Mouse (Mus musculus) gastrocnemius, postnatal 4 days (tissue): ENCODE results near the gene Irf2bp1. TPM values are rescaled to one million over a fixed set of nuclear protein-coding genes. Genes with fewer than 3 reads are reported as not detected.

ENCODE experiments used
- DNase-seq, 2 experiments: peaks; one replicate each; pipeline ENCODE4 v3.0.0; 2021 to 2022; ENCODE audit warnings: low spot score in 2 of 2, mixed read lengths in 2 of 2
- total RNA-seq, 2 experiments: library from RNA; stranded (reverse); gene quantifications; 2 replicates each; pipeline ENCODE4 v1.2.3; 2021

Irf2bp1 gene
- total RNA-seq, 2 experiments from 2014 or later, result 36.6 to 38.1 TPM

- no peak for DNase-seq
These were observed 5.0 kb upstream of the Irf2bp1 start for GRCm38 (mm10) chr7:18998835-18999234.

DNA sequence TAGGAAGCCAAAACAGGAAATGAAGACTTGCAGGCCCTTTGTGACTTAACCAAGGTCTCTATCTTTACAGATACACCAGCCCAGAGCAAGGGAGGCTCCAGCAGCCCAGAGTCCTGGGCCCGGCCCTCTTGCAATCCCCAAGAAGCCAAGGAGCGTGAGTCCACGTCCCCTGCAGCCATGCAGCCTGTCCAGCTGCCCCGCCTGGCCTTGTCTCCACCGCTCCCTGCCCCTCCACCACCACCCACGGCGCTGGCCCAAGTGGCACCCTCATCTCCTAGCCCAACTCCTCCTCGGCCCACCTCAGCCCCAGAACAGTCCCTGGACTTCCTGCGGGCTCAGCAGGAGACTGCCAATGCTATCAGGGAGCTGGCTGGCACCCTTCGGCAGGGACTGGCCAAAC is 3.4 kb upstream of the Irf2bp1 start:
- DNase-seq, result no peak

DNA sequence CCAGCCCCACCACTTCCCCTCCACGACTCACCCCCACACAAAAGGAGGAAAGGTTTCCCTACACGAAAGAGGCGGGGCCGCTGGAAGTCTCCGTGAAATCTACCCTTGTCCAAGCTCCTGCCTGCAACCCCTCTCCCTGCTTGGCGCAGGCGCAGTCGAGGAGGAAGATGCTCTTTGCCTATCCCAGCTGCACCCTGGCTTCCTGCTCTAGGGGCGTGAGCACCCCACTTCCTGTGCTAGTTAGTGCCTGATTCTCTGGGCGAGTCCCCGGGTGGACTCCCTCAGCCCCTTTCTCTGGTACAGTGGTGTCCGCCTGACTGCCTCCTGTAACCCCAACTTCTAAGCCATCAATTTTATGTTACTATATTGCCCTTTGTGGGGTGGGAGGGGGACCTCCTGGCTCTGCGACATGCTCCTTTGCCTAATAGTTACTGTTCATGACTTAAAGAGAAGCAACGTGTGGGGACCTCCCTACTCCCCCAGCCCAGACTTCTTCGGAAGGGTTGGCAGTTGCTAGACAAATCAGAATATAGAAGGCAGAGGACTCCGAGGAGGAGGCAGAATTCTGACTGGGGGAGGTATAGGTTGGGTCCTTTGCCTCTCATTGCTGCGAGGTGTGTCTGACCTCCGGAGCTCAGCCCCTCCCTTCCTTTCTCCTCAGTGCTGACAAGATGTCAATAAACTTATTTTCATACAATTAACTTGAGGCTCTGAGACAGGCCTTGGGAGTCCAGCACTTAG is 2.6 kb upstream of the Irf2bp1 start:
- peak in 1 of 2 experiments; percentile 56 for DNase-seq

- no peak for DNase-seq
These were observed 2.1 kb upstream of the Irf2bp1 start for GRCm38 (mm10) chr7:19001807-19002085.

DNA sequence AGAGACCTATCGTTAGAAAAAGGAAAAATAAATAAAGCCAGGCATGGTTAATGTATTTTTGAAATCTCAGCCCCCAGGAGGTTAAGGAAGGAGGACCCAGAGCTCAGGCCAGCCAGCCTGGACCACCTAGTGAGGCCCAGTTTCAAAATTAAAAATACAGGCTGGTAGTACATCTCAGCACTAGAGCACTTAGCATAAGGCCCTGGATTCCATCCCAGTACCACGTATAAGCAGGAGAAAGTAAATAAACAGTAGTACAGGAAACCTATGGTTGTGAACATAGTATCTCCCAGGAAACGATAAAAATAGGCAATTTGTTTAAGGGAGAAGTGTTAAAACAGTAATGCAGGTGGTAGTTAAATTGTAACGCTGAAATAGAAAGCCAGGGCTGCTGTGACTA is 1.7 kb upstream of the Irf2bp1 start:
- DNase-seq, result no peak

DNA sequence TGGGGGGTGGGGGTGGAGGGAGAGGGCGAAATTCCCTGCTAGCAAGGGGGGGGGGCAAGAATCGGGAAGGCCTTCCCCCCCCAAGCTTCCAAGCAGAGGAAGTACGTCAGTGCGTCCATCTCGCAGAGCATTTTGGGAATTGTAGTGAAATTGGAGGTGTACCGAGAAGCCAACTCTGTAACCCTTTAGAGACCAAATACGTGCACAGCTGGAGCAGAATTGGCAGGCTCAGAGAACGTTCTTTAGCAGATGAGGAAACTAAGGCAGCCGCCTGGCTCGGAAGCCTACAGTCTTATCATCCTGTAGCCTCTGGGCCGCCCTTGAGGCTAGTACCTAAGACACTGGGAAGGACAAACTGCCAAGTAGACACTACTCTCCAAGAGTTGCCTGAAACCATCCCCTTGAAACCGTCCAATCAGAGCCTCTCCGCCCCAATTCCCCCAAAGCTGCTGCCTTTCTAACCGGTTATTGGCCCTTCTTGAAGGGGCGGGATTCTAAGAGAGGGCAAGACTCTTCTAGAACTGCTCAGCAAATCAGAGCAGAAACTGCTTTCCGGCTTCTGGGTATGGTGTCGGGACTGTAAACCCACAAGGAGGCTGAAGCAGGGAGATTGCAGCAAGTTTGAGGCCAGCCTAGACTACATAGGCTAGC is 871 bp upstream of the Irf2bp1 start:
- DNase-seq, result peak; percentile 40 to 65

- peak; percentile 45 to 60 for DNase-seq
These were observed 811 bp downstream of the Irf2bp1 start for GRCm38 (mm10) chr7:19004631-19005079.

DNA sequence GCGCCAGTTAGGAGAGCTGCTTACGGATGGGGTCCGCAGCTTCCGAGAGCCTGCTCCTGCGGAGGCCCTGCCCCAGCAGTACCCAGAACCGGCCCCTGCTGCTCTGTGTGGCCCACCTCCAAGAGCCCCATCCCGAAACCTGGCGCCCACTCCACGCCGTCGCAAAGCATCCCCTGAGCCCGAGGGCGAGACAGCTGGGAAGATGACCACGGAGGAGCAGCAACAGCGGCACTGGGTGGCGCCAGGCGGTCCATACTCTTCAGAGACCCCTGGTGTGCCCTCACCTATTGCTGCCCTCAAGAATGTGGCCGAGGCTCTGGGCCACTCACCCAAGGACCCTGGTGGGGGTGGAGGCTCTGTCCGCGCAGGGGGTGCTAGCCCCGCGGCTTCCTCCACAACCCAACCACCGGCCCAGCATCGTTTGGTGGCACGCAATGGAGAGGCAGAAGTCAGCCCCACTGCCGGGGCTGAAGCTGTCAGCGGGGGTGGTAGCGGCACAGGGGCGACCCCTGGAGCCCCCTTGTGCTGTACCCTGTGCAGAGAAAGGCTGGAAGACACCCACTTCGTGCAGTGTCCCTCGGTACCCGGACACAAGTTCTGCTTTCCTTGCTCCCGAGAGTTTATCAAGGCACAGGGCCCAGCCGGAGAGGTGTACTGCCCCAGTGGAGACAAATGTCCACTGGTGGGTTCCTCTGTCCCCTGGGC is 1.7 kb downstream of the Irf2bp1 start:
- DNase-seq, result peak in 1 of 2 experiments; percentile 26

DNA sequence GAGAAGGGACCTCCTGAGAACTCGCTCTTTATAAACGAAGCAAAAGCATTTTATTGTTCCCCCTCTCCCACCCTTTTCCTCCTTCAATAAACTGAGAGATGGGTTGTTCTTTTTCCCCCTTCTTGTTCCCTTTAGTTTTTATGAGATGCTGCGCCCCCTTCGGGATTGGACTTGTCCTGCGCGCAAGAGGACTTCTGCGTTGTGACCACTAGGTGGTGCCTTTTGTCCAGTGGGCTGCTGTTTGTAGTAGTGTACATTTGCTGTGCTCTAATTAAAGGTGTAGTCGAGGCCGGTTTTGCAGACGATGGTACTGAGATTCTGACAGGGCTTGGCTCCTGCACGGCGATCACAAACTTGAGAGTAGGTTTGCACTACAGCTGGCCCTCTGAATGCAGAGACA is 2.6 kb downstream of the Irf2bp1 start:
- DNase-seq, result peak; percentile 60 to 83

GRCm38 (mm10) chr7:19007026-19007977 is 3.5 kb downstream of the Irf2bp1 start:
- no peak for DNase-seq

DNA sequence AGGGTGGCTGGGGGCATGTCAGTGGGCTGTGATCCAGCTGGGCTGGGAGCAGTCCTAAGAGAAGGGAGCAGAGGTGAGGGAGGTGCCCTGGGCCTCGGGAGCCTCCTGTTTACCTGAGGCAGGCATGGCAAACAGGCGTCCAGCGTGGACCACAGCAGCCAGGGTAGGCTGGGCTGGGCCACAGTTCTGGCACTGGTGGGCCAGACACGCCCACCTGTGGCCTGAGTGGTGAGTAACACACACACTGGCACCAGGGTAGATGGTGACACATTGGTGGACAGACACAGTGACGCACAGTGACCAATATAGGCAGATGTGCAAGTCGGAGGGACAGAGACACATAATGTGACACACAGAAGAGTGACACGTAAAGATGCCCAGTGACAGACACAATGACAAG is 6.7 kb downstream of the Irf2bp1 start:
- no peak for DNase-seq

GRCm38 (mm10) chr7:19012025-19012621 is 8.3 kb downstream of the Irf2bp1 start:
- peak in 1 of 2 experiments; percentile 50 for DNase-seq

DNA sequence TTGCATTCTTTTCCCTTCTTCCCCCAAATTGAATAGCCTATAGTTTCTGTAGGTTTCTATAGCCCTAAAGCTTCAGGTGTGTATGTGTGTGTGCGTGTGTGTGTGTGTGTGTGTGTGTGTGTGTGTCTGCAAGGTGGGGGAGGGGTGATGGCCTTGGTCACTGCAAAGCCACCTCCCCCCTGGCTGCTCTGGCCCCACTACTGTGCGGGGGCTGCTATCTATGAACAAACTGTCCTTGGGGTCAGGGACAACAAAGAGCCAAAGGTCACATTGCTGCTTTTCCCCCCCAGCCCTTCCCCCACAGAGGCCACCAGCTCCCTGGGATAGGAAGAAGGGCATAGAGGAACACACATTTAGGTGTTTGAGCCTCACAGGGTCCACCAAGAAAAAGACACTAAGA is 9.0 kb downstream of the Irf2bp1 start:
- DNase-seq, result no peak

GRCm38 (mm10) chr7:19014452-19014851 is 10.6 kb downstream of the Irf2bp1 start:
- no peak for DNase-seq

GRCm38 (mm10) chr7:19016042-19016441 is 12.2 kb downstream of the Irf2bp1 start:
- no peak for DNase-seq

DNA sequence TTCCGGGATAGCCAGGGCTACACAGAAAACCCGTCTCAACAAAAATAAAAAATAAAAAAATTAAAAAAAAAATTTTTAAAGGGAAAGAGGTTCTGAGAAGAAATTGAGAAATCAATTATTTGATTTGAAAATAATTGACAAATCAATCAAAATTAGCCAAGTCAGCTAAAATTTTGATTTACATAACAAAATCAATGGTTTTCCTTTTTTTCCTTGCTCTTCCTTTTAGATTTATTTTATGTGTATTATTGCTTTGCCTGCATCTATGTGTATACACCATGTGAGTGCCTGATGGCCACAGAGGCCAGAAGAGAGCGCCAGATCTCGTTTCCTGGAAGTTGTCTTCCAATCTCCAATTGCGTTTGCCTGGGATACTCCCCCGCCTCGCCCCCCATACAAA is 14.1 kb downstream of the Irf2bp1 start:
- no peak for DNase-seq

- no peak for DNase-seq
These were observed 17.2 kb downstream of the Irf2bp1 start for GRCm38 (mm10) chr7:19021048-19021447.

GRCm38 (mm10) chr7:19022189-19022958 is 18.5 kb downstream of the Irf2bp1 start:
- no peak for DNase-seq

DNA sequence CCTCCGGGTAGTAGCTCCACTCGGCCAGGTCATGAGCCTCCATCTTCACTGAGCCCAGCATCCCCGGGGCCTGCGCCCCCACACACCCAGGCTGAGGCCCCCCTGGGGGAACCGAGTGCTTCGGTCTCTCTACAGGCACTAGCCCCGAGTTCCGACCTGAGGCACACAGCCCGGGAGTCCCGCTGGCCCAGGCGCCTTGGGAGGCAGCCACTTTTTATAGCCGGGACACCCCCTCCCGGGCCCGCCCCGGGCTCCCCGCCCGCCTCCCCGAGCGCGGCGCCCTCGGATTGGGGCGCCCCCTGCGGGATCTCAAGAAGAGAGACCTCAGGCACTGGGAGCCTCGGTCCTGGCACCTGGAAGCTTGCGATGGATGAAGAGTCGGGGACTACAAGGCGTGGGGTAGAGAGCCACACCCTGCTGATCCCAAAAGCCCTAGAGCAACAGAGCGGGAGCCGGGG is 19.5 kb downstream of the Irf2bp1 start, which contains the start of gene Foxa3:
TSS of gene Foxa3 (minus strand) at position 182 of the 458 bp plus-strand sequence.
- peak; percentile 37 for DNase-seq

GRCm38 (mm10) chr7:19024096-19024506 is 20.3 kb downstream of the Irf2bp1 start, which contains the start of gene Sympk:
Gene Sympk, plus strand, starts transcription at chr7:19024377.
- peak; percentile 92 to 94 for DNase-seq
